Mouse (Mus musculus) bone marrow, adult 2 months (tissue): Measurements from ENCODE around the gene Rhox2e.
"Not testable (repeated sequence)": the region's sequence is repeated elsewhere in the genome, so short reads cannot be mapped to it uniquely, and the experiment has no call there.

Experiments
- CTCF ChIP-seq: fragments of 200-500 bp; IDR thresholded peaks from 2 replicates; pipeline ENCODE4 v1.5.1; 2011; ENCODE audit warnings: low read length, control low read depth; ENCODE audit not compliant: control insufficient read depth, insufficient read depth
- POLR2A ChIP-seq: fragments of 200-500 bp; IDR thresholded peaks from 2 replicates; pipeline ENCODE4 v1.6.1; 2011; ENCODE audit warnings: low read depth, mild to moderate bottlenecking, control low read depth, low read length, borderline replicate concordance; ENCODE audit not compliant: control insufficient read depth

- not testable (repeated sequence) for TF ChIP-seq POLR2A, CTCF
Observed at GRCm38 (mm10) chrX:37530152-37530551, at the start of gene Rhox2e.
